Mouse (Mus musculus): ENCODE measurements around the gene Dnaaf5. TPM values are rescaled to one million over a fixed set of nuclear protein-coding genes. Genes with fewer than 3 reads are reported as not detected.
A peak's percentile ranks its signal among the peaks of the same experiment; 100 is the strongest.

Dnaaf5 gene
- polyA plus RNA-seq, 1 experiment from 2014 or later = 7.9 TPM

DNA sequence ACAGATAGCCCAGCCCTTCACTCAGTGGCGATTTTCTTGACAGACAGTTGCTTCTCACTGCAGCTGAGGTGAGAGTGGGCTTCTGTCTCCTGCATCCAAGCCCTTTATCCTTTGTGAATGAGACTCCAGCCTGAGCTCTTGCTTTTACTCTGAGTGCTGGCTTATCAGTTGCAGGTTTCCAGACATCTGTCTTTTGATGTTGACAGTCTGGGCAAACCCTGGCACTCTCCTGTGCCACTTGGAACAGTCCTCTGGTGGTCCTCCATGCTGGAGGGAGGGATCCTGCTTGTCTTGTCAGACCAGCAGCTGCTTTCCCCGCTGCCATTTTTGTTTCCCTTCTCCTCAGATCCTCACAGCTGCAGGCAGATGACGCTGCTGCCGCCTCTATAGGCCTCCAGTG is 21.9 kb downstream of the Dnaaf5 start:
- Histone ChIP-seq H3K36me3 (ENCODE audit: control insufficient read depth, insufficient read depth, low read length) (peaks cover 59% of the 10 kb centered on the region), H3K9me3 (ENCODE audit: control insufficient read depth, low read length) (no peaks in the 10 kb centered on the region), H3K9ac (ENCODE audit: low read length) (no peak overlapping the region), H3K27ac (ENCODE audit: low read depth) (no peak overlapping the region), H3K27me3 (replicated peaks; ENCODE audit: control insufficient read depth, insufficient read depth, low read length) (no peaks in the 10 kb centered on the region), H3K4me1 (replicated peaks; ENCODE audit: control insufficient read depth, insufficient read depth, low read length) (peaks cover 18% of the 10 kb centered on the region), H3K4me3 (ENCODE audit: low read depth, low read length) (no peak overlapping the region), H3K4me2 (ENCODE audit: low read length) (no peak overlapping the region)
- WGBS = 86% methylated on average over 4 of the region's 4 CpGs
- DNase-seq (ENCODE audit: low spot score) (no peak), ATAC-seq (replicated peaks; ENCODE audit: low FRiP score, low TSS enrichment, low read depth) (no peak)

- 10% methylated on average over 10 of the region's 10 CpGs for WGBS
- H3K27me3 ChIP-seq (replicated peaks; ENCODE audit: control insufficient read depth, insufficient read depth, low read length) = no peaks in the 10 kb centered on the region
- ATAC-seq (replicated peaks; ENCODE audit: low FRiP score, low TSS enrichment, low read depth) (peak; percentile 72; the same call in 1 of the 2 replicates), DNase-seq (ENCODE audit: low spot score) (peak; percentile 77)
- no peaks in the 10 kb centered on the region for H3K9me3 ChIP-seq (ENCODE audit: control insufficient read depth, low read length)
- 0 out of 2 replicates have a peak overlapping the region, but pooled peaks have one; percentile 16 for H3K9ac ChIP-seq (ENCODE audit: low read length)
- H3K4me1 ChIP-seq (replicated peaks; ENCODE audit: control insufficient read depth, insufficient read depth, low read length) = peaks cover 18% of the 10 kb centered on the region
- H3K4me2 ChIP-seq (ENCODE audit: low read length) = no peak overlapping the region
- H3K4me3 ChIP-seq (ENCODE audit: low read depth, low read length) = no peak overlapping the region
- peaks cover 60% of the 10 kb centered on the region for H3K36me3 ChIP-seq (ENCODE audit: control insufficient read depth, insufficient read depth, low read length)
- peak overlapping the region; percentile 76 for H3K27ac ChIP-seq (ENCODE audit: low read depth)
Measured at GRCm38 (mm10) chr5:139174141-139174540, 24.1 kb downstream of the Dnaaf5 start.

DNA sequence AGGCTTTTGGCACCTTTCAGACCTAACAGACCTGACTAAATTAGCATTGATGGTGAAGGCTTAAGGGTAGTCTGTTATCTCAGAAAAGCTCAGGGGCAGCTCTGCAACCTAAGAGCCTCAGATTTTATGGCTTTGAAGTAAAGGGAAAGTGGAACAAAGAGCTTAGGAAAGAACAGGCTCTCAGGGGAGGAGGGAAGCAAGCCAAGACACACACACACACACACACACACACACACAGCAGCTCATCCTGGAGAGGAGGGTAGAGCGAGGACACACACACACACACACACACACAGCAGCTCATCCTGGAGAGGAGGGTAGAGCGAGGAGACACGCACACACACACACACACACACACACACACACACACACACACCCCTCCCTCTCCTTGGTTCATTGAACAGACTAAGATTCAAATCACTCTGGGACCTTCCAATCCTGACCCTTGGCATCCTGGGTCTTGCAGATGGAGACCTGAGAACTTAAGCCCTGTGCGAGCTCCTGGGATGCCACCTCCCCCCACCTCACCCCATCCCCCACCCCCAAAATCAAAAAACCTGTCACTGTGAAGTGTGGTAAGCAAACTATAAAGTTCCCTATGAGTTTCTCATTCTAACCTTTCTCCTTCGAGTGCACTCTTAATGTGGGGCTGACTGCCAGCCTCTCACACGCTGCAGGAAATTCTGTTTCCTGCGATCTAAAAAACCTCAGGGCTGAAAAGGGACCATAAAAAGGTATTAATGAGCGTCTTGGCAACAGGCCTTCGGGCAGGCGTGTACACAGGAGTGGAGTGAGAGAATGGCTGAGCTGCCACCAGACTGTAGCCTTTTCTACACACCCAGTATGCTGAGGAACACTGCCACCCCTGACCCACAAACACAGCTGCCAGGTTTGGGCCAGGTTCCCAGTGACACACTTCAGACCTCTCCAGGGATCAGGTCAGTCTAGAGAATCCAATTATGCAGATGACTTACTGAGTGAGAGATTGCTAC is 24.8 kb downstream of the Dnaaf5 start:
- DNase-seq (ENCODE audit: low spot score) (no peak), ATAC-seq (replicated peaks; ENCODE audit: low FRiP score, low TSS enrichment, low read depth) (peak; percentile 74)
- H3K4me2 ChIP-seq (ENCODE audit: low read length) = no peak overlapping the region
- no peaks in the 10 kb centered on the region for H3K9me3 ChIP-seq (ENCODE audit: control insufficient read depth, low read length)
- peaks cover 18% of the 10 kb centered on the region for H3K4me1 ChIP-seq (replicated peaks; ENCODE audit: control insufficient read depth, insufficient read depth, low read length)
- no peak overlapping the region for H3K9ac ChIP-seq (ENCODE audit: low read length)
- peak overlapping the region; percentile 76 for H3K27ac ChIP-seq (ENCODE audit: low read depth)
- WGBS = 29% methylated on average over 10 of the region's 10 CpGs
- no peaks in the 10 kb centered on the region for H3K27me3 ChIP-seq (replicated peaks; ENCODE audit: control insufficient read depth, insufficient read depth, low read length)
- H3K4me3 ChIP-seq (ENCODE audit: low read depth, low read length) = no peak overlapping the region
- peaks cover 62% of the 10 kb centered on the region for H3K36me3 ChIP-seq (ENCODE audit: control insufficient read depth, insufficient read depth, low read length)

DNA sequence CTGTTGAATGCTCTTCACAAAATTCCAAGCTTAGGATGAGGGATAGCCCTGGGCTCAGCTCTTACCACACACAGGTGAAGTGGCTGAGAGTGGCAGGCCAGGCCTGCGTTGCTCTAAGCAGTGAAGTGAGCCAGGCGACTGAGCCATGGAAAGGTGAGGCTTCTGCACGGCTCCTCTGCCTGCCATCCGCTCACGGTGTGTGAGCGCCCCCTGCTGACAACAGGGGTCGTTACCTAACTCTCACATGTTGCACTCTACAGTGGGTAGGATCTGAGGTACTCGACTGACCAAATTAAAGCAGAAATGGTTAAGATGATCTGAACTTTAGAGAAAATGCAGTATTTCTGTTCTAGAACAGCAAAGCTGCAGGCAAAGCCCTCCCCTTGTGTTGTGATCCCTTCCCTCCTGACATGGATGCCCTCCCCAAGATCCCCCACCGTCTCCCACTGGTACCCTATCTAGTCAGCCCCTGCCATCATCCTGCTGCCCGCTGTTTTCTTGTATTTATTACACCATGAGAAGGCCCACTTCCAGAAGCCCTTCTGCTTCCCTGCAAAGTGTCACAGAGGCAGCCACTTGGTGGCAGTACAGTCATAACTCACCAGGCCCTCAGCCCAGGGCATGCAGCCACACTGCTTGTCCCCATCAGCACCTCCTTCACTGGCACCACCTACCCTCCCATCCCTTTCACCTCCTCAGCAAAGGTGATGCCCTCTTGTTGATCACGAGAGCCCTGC is 29.0 kb downstream of the Dnaaf5 start:
- Histone ChIP-seq H3K9me3 (ENCODE audit: control insufficient read depth, low read length) (no peaks in the 10 kb centered on the region), H3K27ac (ENCODE audit: low read depth) (no peak overlapping the region), H3K4me2 (ENCODE audit: low read length) (no peak overlapping the region), H3K36me3 (ENCODE audit: control insufficient read depth, insufficient read depth, low read length) (peaks cover 68% of the 10 kb centered on the region), H3K4me1 (replicated peaks; ENCODE audit: control insufficient read depth, insufficient read depth, low read length) (peaks cover 14% of the 10 kb centered on the region), H3K9ac (ENCODE audit: low read length) (no peak overlapping the region), H3K27me3 (replicated peaks; ENCODE audit: control insufficient read depth, insufficient read depth, low read length) (no peaks in the 10 kb centered on the region), H3K4me3 (ENCODE audit: low read depth, low read length) (no peak overlapping the region)
- DNase-seq (ENCODE audit: low spot score) (peak; percentile 91), ATAC-seq (replicated peaks; ENCODE audit: low FRiP score, low TSS enrichment, low read depth) (peak; percentile 71)
- 27% methylated on average over 11 of the region's 11 CpGs for WGBS

DNA sequence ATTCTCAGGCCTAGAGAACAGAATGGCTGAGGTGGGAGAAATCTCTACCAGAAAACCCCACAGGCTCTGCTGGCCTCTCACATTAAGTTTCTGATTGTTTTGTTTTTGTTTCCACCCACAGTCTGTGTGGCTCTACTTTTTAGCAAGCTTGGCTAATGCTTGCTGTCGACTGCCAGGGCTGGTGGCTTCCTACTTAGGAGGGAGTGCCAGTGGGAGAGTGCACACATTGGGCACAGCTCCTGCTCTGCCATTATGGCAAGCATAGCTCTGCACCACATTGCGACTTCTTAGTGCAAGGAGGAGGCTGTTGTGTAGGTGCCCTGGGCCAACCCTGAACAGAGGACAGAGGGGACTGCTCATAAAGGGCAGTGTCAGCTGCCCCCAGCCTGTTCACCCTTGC is 33.1 kb downstream of the Dnaaf5 start:
- Histone ChIP-seq H3K4me3 (ENCODE audit: low read depth, low read length) (no peak overlapping the region), H3K27ac (ENCODE audit: low read depth) (no peak overlapping the region), H3K27me3 (replicated peaks; ENCODE audit: control insufficient read depth, insufficient read depth, low read length) (no peaks in the 10 kb centered on the region), H3K36me3 (ENCODE audit: control insufficient read depth, insufficient read depth, low read length) (peaks cover 82% of the 10 kb centered on the region), H3K9me3 (ENCODE audit: control insufficient read depth, low read length) (no peaks in the 10 kb centered on the region), H3K4me1 (replicated peaks; ENCODE audit: control insufficient read depth, insufficient read depth, low read length) (no peaks in the 10 kb centered on the region), H3K9ac (ENCODE audit: low read length) (no peak overlapping the region), H3K4me2 (ENCODE audit: low read length) (no peak overlapping the region)
- ATAC-seq (replicated peaks; ENCODE audit: low FRiP score, low TSS enrichment, low read depth) (no peak), DNase-seq (ENCODE audit: low spot score) (no peak)
- WGBS = 82% methylated on average over 2 of the region's 2 CpGs

DNA sequence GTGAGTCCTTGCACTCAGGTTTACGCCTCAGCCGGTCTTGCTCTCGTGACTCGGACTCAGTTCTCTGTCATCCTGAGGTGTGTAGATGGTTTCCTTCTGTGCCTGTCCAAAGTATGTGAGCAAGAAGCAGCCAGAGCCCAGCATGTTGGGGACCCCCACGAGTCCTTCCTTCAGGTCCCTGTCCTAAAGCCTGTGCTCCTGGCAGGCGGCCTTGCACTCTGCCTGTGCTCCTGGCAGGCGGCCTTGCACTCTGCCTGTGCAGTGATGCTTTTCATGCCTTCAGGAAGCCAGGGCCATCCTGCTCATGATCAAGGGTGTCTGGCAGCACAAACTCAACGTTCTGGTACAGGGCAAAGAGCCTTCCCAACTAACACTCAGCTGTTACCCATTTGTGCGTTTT is 33.6 kb downstream of the Dnaaf5 start:
- no peak for ATAC-seq (replicated peaks; ENCODE audit: low FRiP score, low TSS enrichment, low read depth)
- 88% methylated on average over 9 of the region's 9 CpGs for WGBS

DNA sequence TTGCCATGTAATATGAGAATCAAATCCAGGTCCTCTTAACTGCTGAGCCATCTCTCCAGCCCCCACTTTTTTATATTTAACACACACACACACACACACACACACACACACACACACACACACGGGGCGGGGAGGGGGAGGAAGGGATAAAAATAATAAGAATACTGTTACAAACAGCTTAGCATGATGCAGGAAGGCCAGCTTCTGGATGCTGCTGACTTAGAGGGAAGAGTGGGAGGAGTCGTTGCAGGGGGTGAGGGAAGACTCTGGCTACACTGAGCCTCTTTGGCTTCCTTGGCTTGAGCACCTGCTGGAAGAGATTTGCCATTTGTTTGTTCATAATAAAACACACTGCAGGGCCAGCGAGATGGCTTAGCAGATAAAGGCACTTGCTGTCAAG is 34.9 kb downstream of the Dnaaf5 start:
- H3K9me3 ChIP-seq (ENCODE audit: control insufficient read depth, low read length) = no peaks in the 10 kb centered on the region
- no peak overlapping the region for H3K4me2 ChIP-seq (ENCODE audit: low read length)
- no peak overlapping the region for H3K9ac ChIP-seq (ENCODE audit: low read length)
- no peak overlapping the region for H3K27ac ChIP-seq (ENCODE audit: low read depth)
- no peak overlapping the region for H3K4me3 ChIP-seq (ENCODE audit: low read depth, low read length)
- DNase-seq (ENCODE audit: low spot score) (no peak), ATAC-seq (replicated peaks; ENCODE audit: low FRiP score, low TSS enrichment, low read depth) (no peak)
- H3K36me3 ChIP-seq (ENCODE audit: control insufficient read depth, insufficient read depth, low read length) = peaks cover 75% of the 10 kb centered on the region
- 81% methylated on average over 4 of the region's 4 CpGs for WGBS
- no peaks in the 10 kb centered on the region for H3K27me3 ChIP-seq (replicated peaks; ENCODE audit: control insufficient read depth, insufficient read depth, low read length)
- no peaks in the 10 kb centered on the region for H3K4me1 ChIP-seq (replicated peaks; ENCODE audit: control insufficient read depth, insufficient read depth, low read length)

More for the DNA sequence above, 33.6 kb downstream of the Dnaaf5 start:
- H3K9me3 ChIP-seq (ENCODE audit: control insufficient read depth, low read length) = no peaks in the 10 kb centered on the region
- no peak overlapping the region for H3K4me3 ChIP-seq (ENCODE audit: low read depth, low read length)
- no peak for DNase-seq (ENCODE audit: low spot score)
- no peak overlapping the region for H3K4me2 ChIP-seq (ENCODE audit: low read length)
- H3K27ac ChIP-seq (ENCODE audit: low read depth) = no peak overlapping the region
- no peak overlapping the region for H3K9ac ChIP-seq (ENCODE audit: low read length)
- peaks cover 82% of the 10 kb centered on the region for H3K36me3 ChIP-seq (ENCODE audit: control insufficient read depth, insufficient read depth, low read length)
- no peaks in the 10 kb centered on the region for H3K4me1 ChIP-seq (replicated peaks; ENCODE audit: control insufficient read depth, insufficient read depth, low read length)
- no peaks in the 10 kb centered on the region for H3K27me3 ChIP-seq (replicated peaks; ENCODE audit: control insufficient read depth, insufficient read depth, low read length)

GRCm38 (mm10) chr5:139189726-139190125 is 39.7 kb downstream of the Dnaaf5 start:
- H3K4me1 ChIP-seq (replicated peaks; ENCODE audit: control insufficient read depth, insufficient read depth, low read length) = no peaks in the 10 kb centered on the region
- ATAC-seq (replicated peaks; ENCODE audit: low FRiP score, low TSS enrichment, low read depth) = no peak
- H3K4me3 ChIP-seq (ENCODE audit: low read depth, low read length) = no peak overlapping the region
- no peak overlapping the region for H3K4me2 ChIP-seq (ENCODE audit: low read length)
- peaks cover 30% of the 10 kb centered on the region for H3K36me3 ChIP-seq (ENCODE audit: control insufficient read depth, insufficient read depth, low read length)
- no peak overlapping the region for H3K27ac ChIP-seq (ENCODE audit: low read depth)
- WGBS = 93% methylated on average over 5 of the region's 5 CpGs
- H3K9me3 ChIP-seq (ENCODE audit: control insufficient read depth, low read length) = no peaks in the 10 kb centered on the region
- no peaks in the 10 kb centered on the region for H3K27me3 ChIP-seq (replicated peaks; ENCODE audit: control insufficient read depth, insufficient read depth, low read length)
- H3K9ac ChIP-seq (ENCODE audit: low read length) = no peak overlapping the region
- no peak for DNase-seq (ENCODE audit: low spot score)
